Mouse (Mus musculus) embryonic stem cell, embryonic (primary cell): Measurements from ENCODE around the gene Qtrt2.

Experiments
- CTCF ChIA-PET, 4 experiments: fragments of 300-600 bp in 2 of 4; fragments of 350-600 bp in 2 of 4; sonication (Branson Sonifier 250); formaldehyde crosslinking; loops; one replicate each; lab custom pipeline; 2022; ENCODE audit warnings: inconsistent platforms in 2 of 4; lab: Charles Lee
- POLR2A ChIA-PET, 4 experiments: fragments of 300-600 bp in 2 of 4; fragments of 350-600 bp in 2 of 4; sonication (Branson Sonifier 250); formaldehyde crosslinking; loops; one replicate each; lab custom pipeline; 2022; ENCODE audit warnings: antibody characterized with exemption in 4 of 4, inconsistent platforms in 1 of 4; lab: Charles Lee

The Qtrt2 gene

DNA sequence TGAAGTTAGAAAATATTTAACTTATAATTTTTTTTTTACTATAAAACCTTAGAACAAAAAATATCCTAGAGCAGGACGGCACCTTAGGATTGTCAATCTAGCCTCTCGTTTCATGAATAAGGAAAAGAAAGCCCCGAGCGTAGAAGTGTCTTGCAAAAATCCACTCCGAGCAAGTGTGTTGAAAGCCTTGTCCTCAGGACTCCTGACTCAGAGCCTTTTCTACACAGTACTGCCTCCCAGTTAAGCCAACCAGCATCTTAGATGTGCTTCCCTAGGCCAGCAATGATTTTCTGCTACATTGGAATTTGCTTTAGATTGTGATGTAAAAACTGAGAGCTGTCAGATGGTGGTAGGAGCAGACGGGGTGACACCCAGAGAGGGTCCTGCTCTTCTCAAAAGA lies 6.4 kb upstream of the Qtrt2 start:
- ChIA-PET POLR2A (interaction anchor here in 1 of 4 experiments (1.4 to 2.3 kb wide), 2 partner anchors 10 to 13 kb away, joined by 5 to 6 read pairs; no protein-coding TSS in a partner anchor), CTCF (no interaction called here)

DNA sequence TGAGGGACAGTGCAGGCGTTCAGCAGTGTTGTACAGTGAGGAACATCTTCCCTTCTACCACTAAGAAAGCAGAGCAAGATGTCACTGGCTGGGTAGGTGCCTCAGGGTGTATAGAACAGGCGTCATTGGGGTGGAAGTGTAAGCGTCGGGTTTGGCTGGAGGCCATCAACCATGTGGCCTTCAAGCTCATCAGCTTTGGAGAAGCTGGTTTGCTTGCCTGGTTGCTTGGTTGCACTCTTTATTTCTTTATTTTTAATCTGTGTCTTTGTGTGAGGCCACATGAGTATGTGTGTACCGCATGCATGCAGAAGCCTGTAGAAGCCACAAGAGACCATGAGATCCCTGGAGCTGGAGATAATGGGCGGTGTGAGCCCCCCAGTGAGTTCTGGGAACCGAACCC lies 5.7 kb upstream of the Qtrt2 start:
- ChIA-PET CTCF (no interaction called here), POLR2A (interaction anchor here in 1 of 4 experiments (2.3 kb wide), 1 partner anchor 14 kb away, joined by 6 read pairs; no protein-coding TSS in a partner anchor)

- ChIA-PET POLR2A (interaction anchor here in 3 of 4 experiments (0.6 to 1.1 kb wide), 3 partner anchors 42 to 213 kb away, joined by 3 to 14 read pairs (median 3); partner anchors contain the start of gene Ccdc191 (in 1 of the 3)), CTCF (no interaction called here)
These were observed 4.9 kb upstream of the Qtrt2 start for GRCm38 (mm10) chr16:43931502-43931901.

DNA sequence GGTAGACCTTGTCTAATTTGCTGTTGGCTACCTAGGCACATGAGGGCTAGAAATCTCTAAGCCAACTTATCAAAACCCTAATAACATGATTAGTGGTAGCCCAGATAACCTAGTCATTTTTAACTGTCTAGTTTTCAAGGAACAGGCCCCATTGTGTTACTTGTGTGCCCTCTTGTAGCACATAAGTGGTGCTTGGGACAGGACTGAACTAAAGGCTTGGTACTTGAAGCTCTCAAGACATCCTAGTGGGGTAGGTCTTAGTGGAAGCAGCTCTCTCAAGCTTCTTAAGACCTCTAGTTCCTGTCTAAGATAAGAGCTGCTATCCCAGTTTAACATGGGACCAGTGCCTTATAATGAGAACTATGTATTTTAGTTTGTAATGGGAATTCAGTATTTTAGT lies 4.0 kb upstream of the Qtrt2 start:
- ChIA-PET POLR2A (interaction anchor here in 3 of 4 experiments (0.8 to 1.5 kb wide), 4 partner anchors 12 to 125 kb away, joined by 3 to 14 read pairs (median 4); partner anchors contain the start of gene Ccdc191 (in 1 of the 3)), CTCF (interaction anchor here in 3 of 4 experiments (0.5 to 0.8 kb wide), 3 partner anchors 53 to 128 kb away, joined by 3 to 4 read pairs (median 3); no protein-coding TSS in a partner anchor)

DNA sequence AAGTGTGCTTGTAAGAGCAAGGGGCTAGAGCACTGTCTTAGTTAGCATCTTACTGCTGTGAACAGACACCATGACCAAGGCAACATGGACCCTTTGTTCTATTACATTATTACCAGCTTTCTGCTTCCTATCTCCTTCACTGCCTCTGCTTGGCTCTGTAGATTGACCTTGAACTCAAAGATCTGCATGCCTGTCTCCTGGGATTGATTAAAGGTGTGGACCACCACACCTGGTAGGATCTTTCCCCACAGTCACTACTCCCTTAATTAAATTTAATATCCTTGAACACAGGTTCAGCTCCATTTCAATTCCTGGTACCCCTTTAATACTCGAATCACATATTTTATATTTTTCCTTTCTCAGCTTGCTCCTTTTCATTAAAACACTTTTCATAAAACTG lies 763 bp downstream of the Qtrt2 start:
- ChIA-PET POLR2A (interaction anchor here in 2 of 4 experiments (0.7 to 2.5 kb wide), 6 partner anchors 18 to 215 kb away, joined by 3 to 13 read pairs (median 4); partner anchors contain the start of genes Atp6v1a (in 1 of the 2), Ccdc191 (in 1 of the 2) and Naa50 (in 1 of the 2)), CTCF (no interaction called here)

DNA sequence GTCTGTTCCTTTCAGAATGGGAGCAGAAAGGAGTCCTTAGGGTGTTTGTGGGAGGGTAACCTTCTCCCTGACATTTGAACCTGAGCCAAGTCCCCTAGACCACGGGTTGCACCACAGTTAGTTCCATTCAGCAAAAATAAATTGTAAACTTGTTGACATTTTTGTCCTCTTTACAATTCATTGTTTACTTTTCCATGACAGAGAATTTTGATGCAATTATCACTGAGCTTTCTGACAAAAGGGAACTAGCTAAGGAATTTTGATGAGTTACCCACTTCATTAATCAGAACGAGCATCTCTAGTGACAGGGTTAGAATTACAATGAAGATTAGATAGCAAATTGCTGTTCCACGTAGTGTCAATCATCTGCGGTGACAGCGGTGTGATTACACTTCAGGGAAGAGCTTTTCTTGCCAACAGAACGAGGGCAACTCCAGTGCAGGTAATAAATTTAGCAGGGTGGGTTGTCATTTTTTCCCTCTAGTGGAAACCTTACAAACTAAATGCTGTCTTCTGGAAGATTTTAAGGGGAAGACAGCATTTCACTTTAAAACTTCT lies 1.5 kb downstream of the Qtrt2 start:
- CTCF ChIA-PET = no interaction called here

DNA sequence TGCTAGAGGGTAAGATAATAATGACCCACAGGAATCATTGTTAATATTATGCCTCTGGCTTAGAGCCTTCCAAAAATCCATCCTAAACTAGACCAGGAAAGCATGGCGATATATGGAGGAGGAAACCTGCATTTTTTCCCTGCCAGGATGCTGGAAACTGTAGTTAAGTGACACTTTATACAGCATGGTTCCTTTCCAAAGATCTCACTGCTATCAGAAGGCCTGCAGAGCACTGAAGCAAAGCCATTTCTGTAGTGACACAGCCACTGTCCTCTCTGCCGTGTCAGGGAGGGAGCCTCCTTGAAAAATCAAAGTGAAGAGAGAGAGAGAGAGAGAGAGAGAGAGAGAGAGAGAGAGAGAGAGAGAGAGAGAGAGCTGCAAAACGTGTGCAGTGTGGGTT lies 4.0 kb downstream of the Qtrt2 start:
- POLR2A ChIA-PET = no interaction called here
- CTCF ChIA-PET = no interaction called here

More for the DNA sequence above, 1.5 kb downstream of the Qtrt2 start:
- POLR2A ChIA-PET = interaction anchor here in 2 of 4 experiments (0.5 to 2.5 kb wide), 7 partner anchors 28 to 1058 kb away, joined by 3 to 13 read pairs (median 3); partner anchors contain the start of gene Ccdc191 (in 2 of the 2)

GRCm38 (mm10) chr16:43922024-43922423 lies 4.6 kb downstream of the Qtrt2 start:
- CTCF ChIA-PET = no interaction called here
- POLR2A ChIA-PET = no interaction called here

- POLR2A ChIA-PET = interaction anchor here in 2 of 4 experiments (0.6 to 1.7 kb wide), 4 partner anchors 16 to 247 kb away, joined by 3 to 4 read pairs (median 4); partner anchors contain the start of gene Ccdc191 (in 1 of the 2)
- CTCF ChIA-PET = interaction anchor here in 2 of 4 experiments (1.0 to 1.5 kb wide), 2 partner anchors 8 to 10 kb away, joined by 3 read pairs; no protein-coding TSS in a partner anchor
These were observed 7.7 kb downstream of the Qtrt2 start for GRCm38 (mm10) chr16:43918867-43919266.

- POLR2A ChIA-PET = interaction anchor here in 2 of 4 experiments (0.6 to 1.9 kb wide), 2 partner anchors 19 to 673 kb away, joined by 3 to 9 read pairs; partner anchors contain the start of gene Ccdc191 (in 1 of the 2)
These were observed 17.7 kb downstream of the Qtrt2 start for GRCm38 (mm10) chr16:43908881-43909280.

GRCm38 (mm10) chr16:43900571-43900970 lies 26.0 kb downstream of the Qtrt2 start:
- ChIA-PET CTCF (no interaction called here), POLR2A (no interaction called here)

More at GRCm38 (mm10) chr16:43908881-43909280, 17.7 kb downstream of the Qtrt2 start:
- CTCF ChIA-PET = interaction anchor here in 3 of 4 experiments (0.6 to 2.6 kb wide), 10 partner anchors 10 to 1744 kb away, joined by 3 to 7 read pairs (median 4); partner anchors contain the start of genes Ccdc191 (in 2 of the 3) and Qtrt2 (in 1 of the 3)

DNA sequence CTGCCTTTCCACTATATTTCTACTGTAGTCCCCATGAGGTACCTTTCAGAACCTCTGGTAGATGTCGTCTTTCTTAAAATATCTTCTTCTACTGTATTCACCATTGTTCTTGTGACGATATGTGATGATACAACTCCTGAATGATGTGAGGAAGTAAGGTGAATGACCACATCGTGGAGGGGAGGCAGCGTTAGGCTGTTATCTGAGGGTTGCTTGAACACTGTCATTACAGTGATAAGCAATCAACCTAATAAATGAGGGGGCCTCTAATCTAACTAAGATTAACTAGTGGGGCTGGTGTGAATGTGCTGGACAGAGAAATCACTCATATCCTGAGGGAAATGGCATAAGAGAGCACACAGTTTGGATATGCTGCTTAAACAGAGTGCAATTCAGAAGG lies 26.5 kb downstream of the Qtrt2 start:
- ChIA-PET CTCF (no interaction called here), POLR2A (interaction anchor here in 2 of 4 experiments (1.0 to 1.4 kb wide), 2 partner anchors 10 to 11 kb away, joined by 3 to 6 read pairs; partner anchors contain the start of gene Ccdc191 (in 2 of the 2))

DNA sequence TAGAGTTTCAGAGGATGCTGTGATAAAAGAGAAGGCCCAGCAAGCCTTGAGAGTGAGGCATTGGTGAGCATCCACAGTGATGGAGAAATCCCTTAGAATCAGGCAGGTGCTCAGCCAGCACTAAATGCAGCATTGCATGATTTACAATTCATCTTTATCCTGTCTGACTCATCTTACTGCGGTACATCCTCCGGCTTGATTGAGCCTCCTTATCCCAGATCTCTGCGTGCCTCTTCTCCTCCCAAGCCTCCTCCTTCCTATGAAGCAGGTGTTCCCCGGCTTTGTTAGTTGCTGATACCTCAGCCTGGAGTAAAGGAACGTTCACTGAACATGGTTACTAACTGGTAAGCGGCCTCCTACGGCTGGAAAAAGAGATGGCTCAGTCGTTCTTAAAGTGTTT lies 32.1 kb downstream of the Qtrt2 start:
- POLR2A ChIA-PET = no interaction called here
- CTCF ChIA-PET = interaction anchor here in 1 of 4 experiments (0.6 to 1.5 kb wide), 2 partner anchors 17 to 506 kb away, joined by 3 read pairs; no protein-coding TSS in a partner anchor

DNA sequence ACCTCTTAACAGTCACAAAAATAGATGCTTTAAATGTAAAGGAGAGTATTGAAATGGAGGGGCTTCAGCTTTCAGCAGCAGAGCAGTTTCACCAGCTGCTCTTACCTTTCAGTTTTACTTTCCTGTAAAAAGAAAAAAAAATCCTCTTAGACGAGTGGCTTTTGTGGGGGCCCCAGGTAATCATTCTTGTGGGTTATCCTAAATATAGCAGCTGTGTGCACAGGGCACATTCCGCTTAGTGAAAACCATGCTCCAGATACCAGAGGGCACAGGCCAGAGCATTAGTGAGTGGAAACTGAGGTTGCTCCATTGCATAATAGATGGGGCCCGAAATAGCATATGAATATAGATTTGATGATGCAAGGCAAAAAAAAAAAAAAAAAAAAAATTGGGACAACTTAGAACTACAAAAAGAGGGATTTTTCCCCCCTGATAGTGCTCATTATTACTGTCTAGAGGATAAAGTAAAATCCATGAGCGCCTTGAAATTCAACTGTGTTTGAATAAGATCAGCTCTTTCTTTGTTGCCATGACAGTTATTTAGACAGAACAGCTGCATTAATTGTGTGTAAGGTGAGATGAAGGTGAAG lies 35.8 kb downstream of the Qtrt2 start:
- ChIA-PET POLR2A (interaction anchor here in 3 of 4 experiments (0.6 to 1.3 kb wide), 6 partner anchors 13 to 472 kb away, joined by 3 to 5 read pairs (median 3); partner anchors contain the start of genes Atp6v1a (in 1 of the 3) and Naa50 (in 1 of the 3)), CTCF (interaction anchor here in 1 of 4 experiments (0.5 kb wide), 1 partner anchor 409 kb away, joined by 3 read pairs; no protein-coding TSS in a partner anchor)

- POLR2A ChIA-PET = interaction anchor here (0.6 to 2.0 kb wide), 60 partner anchors 8 to 1767 kb away, joined by 3 to 22 read pairs (median 4); partner anchors contain the start of genes Atp6v1a (in 3 of the 4), Naa50 (in 3 of the 4), Zbtb20 (in 2 of the 4) and Qtrt2 (in 1 of the 4)
- CTCF ChIA-PET = interaction anchor here in 3 of 4 experiments (0.7 to 1.6 kb wide), 9 partner anchors 10 to 1725 kb away, joined by 3 to 14 read pairs (median 4); no protein-coding TSS in a partner anchor
These were observed 36.6 kb downstream of the Qtrt2 start for GRCm38 (mm10) chr16:43890005-43890336.

GRCm38 (mm10) chr16:43889208-43890004 lies 37.2 kb downstream of the Qtrt2 start, which contains the start of gene Ccdc191:
Gene Ccdc191 (plus strand): TSS chr16:43889800.
- CTCF ChIA-PET = interaction anchor here (0.6 to 1.6 kb wide), 12 partner anchors 9 to 1724 kb away, joined by 3 to 14 read pairs (median 4); partner anchors contain the start of gene Gramd1c (in 1 of the 4)
- POLR2A ChIA-PET = interaction anchor here (0.5 to 2.0 kb wide), 63 partner anchors 8 to 1766 kb away, joined by 3 to 22 read pairs (median 4); partner anchors contain the start of genes Atp6v1a (in 3 of the 4), Naa50 (in 3 of the 4), Zbtb20 (in 2 of the 4) and Qtrt2 (in 1 of the 4)

DNA sequence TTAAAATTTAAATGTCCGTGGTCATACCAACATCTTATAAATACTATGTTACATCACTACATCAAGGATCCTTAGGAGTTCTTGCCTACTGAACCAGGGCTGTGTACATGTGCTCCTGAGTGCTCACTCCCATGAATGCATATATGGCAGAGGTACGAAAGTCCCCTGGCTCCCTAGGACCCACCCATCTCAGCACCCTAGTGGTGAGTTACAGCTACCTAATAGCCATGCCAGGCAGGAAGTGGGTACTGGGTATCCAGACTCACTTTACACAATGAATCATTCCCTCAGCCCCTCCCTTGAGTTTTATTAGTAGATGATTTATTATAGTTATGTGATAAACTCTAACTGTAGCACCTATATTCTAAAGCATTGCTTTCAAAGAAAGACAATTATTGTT lies 44.3 kb downstream of the Qtrt2 start:
- ChIA-PET CTCF (interaction anchor here in 3 of 4 experiments (0.5 to 1.3 kb wide), 5 partner anchors 9 to 176 kb away, joined by 3 to 7 read pairs (median 4); no protein-coding TSS in a partner anchor), POLR2A (interaction anchor here in 1 of 4 experiments (0.6 kb wide), 1 partner anchor 197 kb away, joined by 4 read pairs; no protein-coding TSS in a partner anchor)
